Mouse (Mus musculus): ENCODE measurements around the gene Rfc4. TPM values are rescaled to one million over a fixed set of nuclear protein-coding genes. Genes with fewer than 3 reads are reported as not detected.

Gene Rfc4
- polyA plus RNA-seq (2014; fragmentation: Nextera tagmentation; extraction: Ambion mirVana): 237 and 249 TPM in 2 replicates

DNA sequence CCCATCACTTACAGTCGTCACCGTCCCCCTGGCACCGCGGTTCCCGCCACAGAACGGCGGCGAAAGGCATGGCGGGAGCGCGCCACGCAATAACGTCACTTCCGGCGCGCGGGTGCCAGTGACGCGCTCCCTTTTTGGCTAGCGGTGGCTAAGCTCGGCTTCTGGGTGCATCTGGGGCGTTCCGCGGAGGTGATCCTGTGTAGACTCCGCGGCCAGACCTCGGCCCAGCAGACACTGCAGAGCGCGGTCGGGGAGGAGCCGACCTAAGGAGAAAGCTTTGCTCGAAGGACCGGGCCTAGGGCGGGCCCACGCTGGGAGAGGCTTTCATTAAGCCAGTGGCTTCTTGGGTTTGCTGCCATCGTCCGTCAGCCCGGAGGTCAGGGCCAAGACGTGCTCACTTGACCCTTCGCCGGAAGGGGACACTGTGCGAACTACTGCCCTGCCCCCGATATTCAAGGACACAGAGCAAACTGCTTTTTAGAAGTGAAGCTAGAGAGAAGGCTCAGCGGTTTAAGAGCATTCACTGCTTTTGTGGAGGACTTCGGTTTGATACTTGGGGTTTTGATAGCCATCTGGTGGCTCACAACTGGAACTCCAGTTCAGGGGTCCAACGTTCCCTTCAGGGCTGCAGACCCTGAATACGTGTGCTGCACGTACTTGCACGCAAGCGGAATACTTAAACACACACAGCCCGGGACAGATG, at the start of gene Rfc4:
Gene Rfc4 (minus strand): TSS at position 65 of the 703 bp plus-strand sequence.
- no peaks in the 10 kb centered on the region for H3K27me3 ChIP-seq (ENCODE audit: control insufficient read depth, insufficient read depth, low read length)
- WGBS: under 1% methylated on average over 51 of the region's 51 CpGs
- H3K4me2 ChIP-seq: peak within 1 kb of the TSS; percentile 81
- DNase-seq (ENCODE audit: low spot score, missing footprints): peak; percentile 100
- H3K4me3 ChIP-seq (ENCODE audit: low read depth, low read length): peak within 1 kb of the TSS; percentile 72
- peaks cover 15% of the 10 kb centered on the region; the same call in 1 of the 2 replicates for H3K4me1 ChIP-seq (ENCODE audit: control insufficient read depth, insufficient read depth, low read length)
- peak; percentile 94 for ATAC-seq (ENCODE audit: low FRiP score)
- H3K27ac ChIP-seq (ENCODE audit: low read depth, low read length): peak within 1 kb of the TSS; percentile 95
- no peaks in the 10 kb centered on the region for H3K36me3 ChIP-seq (ENCODE audit: control insufficient read depth, insufficient read depth, low read length)
- no peaks in the 10 kb centered on the region for H3K9me3 ChIP-seq (ENCODE audit: control insufficient read depth, low read length)
- peak within 1 kb of the TSS; percentile 94 for H3K9ac ChIP-seq (ENCODE audit: low read length)

DNA sequence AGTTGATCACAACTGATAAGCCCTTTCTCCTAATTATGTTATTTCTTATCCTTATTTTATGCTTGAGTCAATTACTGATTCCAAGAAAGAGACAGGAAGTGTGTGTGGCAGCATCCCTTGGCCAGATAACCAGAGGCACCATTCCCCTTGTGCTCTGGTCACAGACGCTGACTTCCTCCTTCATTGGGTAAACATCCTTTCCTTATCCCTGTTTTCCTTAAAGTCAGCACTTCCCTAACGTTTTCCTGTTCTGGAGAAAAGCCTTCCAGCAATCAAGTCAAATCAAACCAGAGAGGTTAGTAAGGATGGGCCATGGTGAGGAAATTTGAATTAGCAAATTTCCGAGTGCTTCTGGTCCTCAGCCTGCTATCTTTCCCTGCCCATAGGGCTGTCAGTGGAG, 48.4 kb upstream of the Rfc4 start:
- H3K9ac ChIP-seq (ENCODE audit: low read length): no peak overlapping the region
- WGBS: 71% methylated on average over 3 of the region's 3 CpGs
- no peak overlapping the region for H3K27ac ChIP-seq (ENCODE audit: low read depth, low read length)
- no peaks in the 10 kb centered on the region for H3K27me3 ChIP-seq (ENCODE audit: control insufficient read depth, insufficient read depth, low read length)
- H3K4me3 ChIP-seq (ENCODE audit: low read depth, low read length): no peak overlapping the region
- H3K9me3 ChIP-seq (ENCODE audit: control insufficient read depth, low read length): no peaks in the 10 kb centered on the region; the same call in 1 of the 2 replicates
- no peaks in the 10 kb centered on the region for H3K36me3 ChIP-seq (ENCODE audit: control insufficient read depth, insufficient read depth, low read length)
- DNase-seq (ENCODE audit: low spot score, missing footprints) (no peak), ATAC-seq (ENCODE audit: low FRiP score) (no peak)
- H3K4me2 ChIP-seq: no peak overlapping the region
- no peaks in the 10 kb centered on the region for H3K4me1 ChIP-seq (ENCODE audit: control insufficient read depth, insufficient read depth, low read length)

DNA sequence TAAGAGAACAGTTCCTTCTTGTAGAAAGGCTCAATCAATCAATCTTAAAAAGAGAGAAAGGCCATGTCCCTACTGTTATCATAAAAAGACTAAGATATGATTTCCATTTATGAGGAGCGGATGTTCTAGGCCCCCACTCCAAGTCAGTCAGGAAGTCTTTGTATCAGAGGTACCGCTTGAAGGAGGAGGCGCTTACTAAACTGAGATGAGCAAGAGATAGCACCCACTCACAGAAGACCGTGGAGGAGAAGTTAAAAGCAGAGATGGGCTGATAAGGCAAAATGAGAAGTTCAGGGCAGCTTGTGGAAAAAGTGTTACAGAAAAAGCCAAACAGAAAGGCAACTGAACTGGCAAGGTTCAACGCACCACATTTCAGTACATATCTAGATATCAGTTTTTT, 47.3 kb upstream of the Rfc4 start:
- H3K27me3 ChIP-seq (ENCODE audit: control insufficient read depth, insufficient read depth, low read length): no peaks in the 10 kb centered on the region
- no peak overlapping the region for H3K27ac ChIP-seq (ENCODE audit: low read depth, low read length)
- 91% methylated on average over 5 of the region's 5 CpGs for WGBS
- no peaks in the 10 kb centered on the region for H3K36me3 ChIP-seq (ENCODE audit: control insufficient read depth, insufficient read depth, low read length)
- ATAC-seq (ENCODE audit: low FRiP score): no peak
- no peak for DNase-seq (ENCODE audit: low spot score, missing footprints)
- H3K4me3 ChIP-seq (ENCODE audit: low read depth, low read length): no peak overlapping the region
- H3K4me2 ChIP-seq: no peak overlapping the region
- no peak overlapping the region for H3K9ac ChIP-seq (ENCODE audit: low read length)
- H3K9me3 ChIP-seq (ENCODE audit: control insufficient read depth, low read length): no peaks in the 10 kb centered on the region; the same call in 1 of the 2 replicates
- no peaks in the 10 kb centered on the region for H3K4me1 ChIP-seq (ENCODE audit: control insufficient read depth, insufficient read depth, low read length)

DNA sequence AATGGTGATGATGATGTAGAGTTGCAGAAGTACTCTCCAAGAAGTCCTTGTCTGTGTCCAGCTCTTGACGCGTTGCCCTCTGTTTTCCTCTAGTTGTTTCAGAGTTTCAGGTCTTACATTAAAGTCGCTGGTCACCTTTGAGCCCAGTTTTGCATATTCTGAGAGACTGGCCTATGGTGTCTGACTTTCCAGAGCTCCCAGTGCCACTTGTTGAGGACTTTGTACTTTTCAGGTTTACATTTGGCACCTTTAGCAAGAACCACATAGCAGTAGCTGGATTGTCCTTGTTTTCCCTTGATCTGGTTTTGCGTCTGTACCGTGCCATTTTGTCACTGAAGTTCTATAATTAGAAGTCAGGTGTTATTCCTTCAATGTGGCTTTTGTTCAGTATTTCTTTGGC, 46.4 kb upstream of the Rfc4 start:
- no peak for ATAC-seq (ENCODE audit: low FRiP score)
- WGBS: 97% methylated on average over 5 of the region's 5 CpGs
- no peaks in the 10 kb centered on the region; the same call in 1 of the 2 replicates for H3K9me3 ChIP-seq (ENCODE audit: control insufficient read depth, low read length)
- no peak overlapping the region for H3K4me2 ChIP-seq
- H3K9ac ChIP-seq (ENCODE audit: low read length): no peak overlapping the region
- DNase-seq (ENCODE audit: low spot score, missing footprints): no peak
- H3K27ac ChIP-seq (ENCODE audit: low read depth, low read length): no peak overlapping the region
- no peak overlapping the region for H3K4me3 ChIP-seq (ENCODE audit: low read depth, low read length)
- no peaks in the 10 kb centered on the region for H3K27me3 ChIP-seq (ENCODE audit: control insufficient read depth, insufficient read depth, low read length)
- no peaks in the 10 kb centered on the region for H3K4me1 ChIP-seq (ENCODE audit: control insufficient read depth, insufficient read depth, low read length)
- no peaks in the 10 kb centered on the region for H3K36me3 ChIP-seq (ENCODE audit: control insufficient read depth, insufficient read depth, low read length)

DNA sequence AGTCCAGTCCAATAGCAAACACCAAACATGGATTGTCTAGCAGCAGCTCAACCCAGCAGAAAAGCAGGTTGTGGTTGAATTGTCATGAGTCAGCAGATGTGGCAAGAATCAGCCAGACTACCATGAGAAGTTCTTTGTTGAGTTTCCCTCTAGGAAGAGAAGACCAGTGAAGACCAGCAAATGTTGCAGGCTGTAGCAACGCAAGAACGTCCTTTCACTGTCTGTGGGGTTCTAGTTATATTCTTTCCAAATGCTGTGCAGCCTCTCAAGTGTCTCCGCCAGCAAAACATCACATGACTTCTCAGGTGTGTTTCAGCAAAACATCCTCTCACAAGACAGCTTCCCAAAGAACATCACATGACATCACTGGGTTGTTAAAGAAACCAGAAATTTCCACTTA, 43.3 kb upstream of the Rfc4 start:
- Histone ChIP-seq H3K36me3 (ENCODE audit: control insufficient read depth, insufficient read depth, low read length) (no peaks in the 10 kb centered on the region), H3K27ac (ENCODE audit: low read depth, low read length) (no peak overlapping the region), H3K27me3 (ENCODE audit: control insufficient read depth, insufficient read depth, low read length) (no peaks in the 10 kb centered on the region), H3K4me1 (ENCODE audit: control insufficient read depth, insufficient read depth, low read length) (no peaks in the 10 kb centered on the region), H3K4me3 (ENCODE audit: low read depth, low read length) (no peak overlapping the region), H3K4me2 (no peak overlapping the region), H3K9me3 (ENCODE audit: control insufficient read depth, low read length) (no peaks in the 10 kb centered on the region; the same call in 1 of the 2 replicates), H3K9ac (ENCODE audit: low read length) (no peak overlapping the region)
- no peak for DNase-seq (ENCODE audit: low spot score, missing footprints)
- no peak for ATAC-seq (ENCODE audit: low FRiP score)
- 88% methylated on average over 3 of the region's 3 CpGs for WGBS

DNA sequence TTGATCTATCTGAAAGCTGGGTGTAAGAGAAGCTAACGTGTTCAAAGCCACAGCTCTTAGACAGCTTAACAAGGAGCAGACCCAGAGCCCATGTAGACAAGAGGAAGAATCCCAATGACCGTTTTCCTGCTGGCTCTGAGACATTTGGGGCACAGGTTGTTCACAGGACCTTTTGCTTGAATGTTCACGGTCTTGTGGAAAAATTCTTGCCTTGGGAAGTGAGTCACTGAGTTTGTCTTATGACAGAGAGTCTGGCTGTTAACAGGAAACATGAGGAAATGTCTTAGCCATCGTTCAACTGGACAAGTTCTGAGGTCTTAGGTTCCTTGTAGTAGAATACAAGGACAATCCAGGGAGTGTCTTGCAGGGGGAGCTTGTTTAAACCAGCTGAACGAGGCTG, 39.5 kb upstream of the Rfc4 start:
- DNase-seq (ENCODE audit: low spot score, missing footprints) (no peak), ATAC-seq (ENCODE audit: low FRiP score) (no peak)
- no peaks in the 10 kb centered on the region for H3K27me3 ChIP-seq (ENCODE audit: control insufficient read depth, insufficient read depth, low read length)
- no peak overlapping the region for H3K9ac ChIP-seq (ENCODE audit: low read length)
- H3K4me2 ChIP-seq: no peak overlapping the region
- no peaks in the 10 kb centered on the region for H3K36me3 ChIP-seq (ENCODE audit: control insufficient read depth, insufficient read depth, low read length)
- no peak overlapping the region for H3K4me3 ChIP-seq (ENCODE audit: low read depth, low read length)
- no peaks in the 10 kb centered on the region for H3K4me1 ChIP-seq (ENCODE audit: control insufficient read depth, insufficient read depth, low read length)
- H3K27ac ChIP-seq (ENCODE audit: low read depth, low read length): no peak overlapping the region
- 78% methylated on average over 5 of the region's 5 CpGs for WGBS
- H3K9me3 ChIP-seq (ENCODE audit: control insufficient read depth, low read length): no peaks in the 10 kb centered on the region

DNA sequence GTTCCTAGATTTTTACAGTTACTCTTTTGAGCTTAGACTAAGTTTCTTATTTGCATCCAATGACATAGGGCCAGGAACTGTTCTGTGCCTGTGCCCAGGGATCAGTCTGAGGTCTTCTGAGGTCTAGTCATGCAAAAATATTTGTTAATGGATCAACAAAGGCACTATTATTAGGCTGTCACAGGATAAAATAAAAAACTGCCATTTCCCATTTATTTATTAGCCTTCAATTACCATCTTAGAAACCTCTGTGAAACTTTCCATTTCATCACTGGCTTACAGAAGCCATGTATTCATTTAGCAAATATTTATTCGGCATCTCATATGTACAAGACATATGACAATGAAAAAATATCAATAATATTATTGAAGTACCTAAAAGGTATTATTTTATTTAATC, 39.1 kb upstream of the Rfc4 start:
- H3K9ac ChIP-seq (ENCODE audit: low read length): no peak overlapping the region
- H3K36me3 ChIP-seq (ENCODE audit: control insufficient read depth, insufficient read depth, low read length): no peaks in the 10 kb centered on the region
- H3K27ac ChIP-seq (ENCODE audit: low read depth, low read length): no peak overlapping the region
- no peaks in the 10 kb centered on the region for H3K27me3 ChIP-seq (ENCODE audit: control insufficient read depth, insufficient read depth, low read length)
- ATAC-seq (ENCODE audit: low FRiP score) (no peak), DNase-seq (ENCODE audit: low spot score, missing footprints) (no peak)
- no peak overlapping the region for H3K4me2 ChIP-seq
- 100% methylated on average over 1 of the region's 1 CpGs for WGBS
- no peaks in the 10 kb centered on the region for H3K9me3 ChIP-seq (ENCODE audit: control insufficient read depth, low read length)
- no peaks in the 10 kb centered on the region for H3K4me1 ChIP-seq (ENCODE audit: control insufficient read depth, insufficient read depth, low read length)
- no peak overlapping the region for H3K4me3 ChIP-seq (ENCODE audit: low read depth, low read length)

DNA sequence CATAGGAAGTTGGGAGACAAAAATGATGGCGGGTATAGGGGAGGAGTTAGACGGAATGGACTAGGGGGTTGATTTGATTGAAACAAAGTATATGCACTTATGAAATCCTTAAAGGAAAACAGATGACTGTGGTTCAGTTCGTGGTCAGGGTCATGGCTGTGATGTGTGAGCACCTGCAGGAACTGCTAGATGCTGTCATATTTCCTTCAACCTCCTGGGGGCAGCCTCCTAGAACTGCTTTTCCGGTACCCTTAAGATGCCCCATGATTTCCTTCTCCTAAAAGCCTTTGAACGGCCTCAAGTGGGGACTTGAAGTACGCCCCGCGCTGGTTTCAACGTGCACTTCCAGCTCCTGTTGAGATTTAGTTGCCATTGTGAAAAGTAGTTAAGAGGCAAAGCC, 37.9 kb upstream of the Rfc4 start:
- no peak overlapping the region for H3K27ac ChIP-seq (ENCODE audit: low read depth, low read length)
- no peak overlapping the region for H3K4me2 ChIP-seq
- H3K27me3 ChIP-seq (ENCODE audit: control insufficient read depth, insufficient read depth, low read length): no peaks in the 10 kb centered on the region
- WGBS: 65% methylated on average over 9 of the region's 9 CpGs
- ATAC-seq (ENCODE audit: low FRiP score) (no peak), DNase-seq (ENCODE audit: low spot score, missing footprints) (no peak)
- no peaks in the 10 kb centered on the region for H3K36me3 ChIP-seq (ENCODE audit: control insufficient read depth, insufficient read depth, low read length)
- H3K9me3 ChIP-seq (ENCODE audit: control insufficient read depth, low read length): no peaks in the 10 kb centered on the region
- H3K9ac ChIP-seq (ENCODE audit: low read length): no peak overlapping the region
- H3K4me3 ChIP-seq (ENCODE audit: low read depth, low read length): no peak overlapping the region
- H3K4me1 ChIP-seq (ENCODE audit: control insufficient read depth, insufficient read depth, low read length): no peaks in the 10 kb centered on the region

DNA sequence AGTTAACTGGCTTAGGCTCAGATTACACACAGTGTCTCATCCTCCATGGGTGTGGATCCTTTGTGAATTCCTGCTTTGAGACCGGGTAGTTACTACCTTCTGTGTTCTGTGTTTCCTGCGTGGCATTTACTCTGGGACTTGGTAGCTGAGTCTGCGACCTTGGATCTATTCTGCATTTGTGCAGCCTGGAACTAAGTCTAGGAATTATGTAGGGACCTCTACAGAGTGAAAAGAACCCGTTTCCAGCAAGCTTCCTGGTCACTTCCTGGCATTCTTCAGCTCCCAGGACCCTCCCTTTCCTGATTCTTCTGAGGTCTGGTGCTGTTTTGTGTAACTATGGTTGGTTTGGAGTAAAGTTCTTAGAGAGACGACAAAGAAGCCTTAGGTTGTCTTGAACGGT, 36.9 kb upstream of the Rfc4 start:
- H3K36me3 ChIP-seq (ENCODE audit: control insufficient read depth, insufficient read depth, low read length): no peaks in the 10 kb centered on the region
- no peak overlapping the region for H3K4me2 ChIP-seq
- no peak overlapping the region for H3K4me3 ChIP-seq (ENCODE audit: low read depth, low read length)
- H3K27me3 ChIP-seq (ENCODE audit: control insufficient read depth, insufficient read depth, low read length): no peaks in the 10 kb centered on the region
- DNase-seq (ENCODE audit: low spot score, missing footprints): no peak
- 68% methylated on average over 6 of the region's 6 CpGs for WGBS
- no peaks in the 10 kb centered on the region for H3K9me3 ChIP-seq (ENCODE audit: control insufficient read depth, low read length)
- H3K4me1 ChIP-seq (ENCODE audit: control insufficient read depth, insufficient read depth, low read length): no peaks in the 10 kb centered on the region
- ATAC-seq (ENCODE audit: low FRiP score): no peak
- no peak overlapping the region for H3K9ac ChIP-seq (ENCODE audit: low read length)
- no peak overlapping the region for H3K27ac ChIP-seq (ENCODE audit: low read depth, low read length)
